Mouse (Mus musculus) hindbrain, postnatal 0 days (tissue): ENCODE results near the gene C1qtnf9. TPM values are rescaled to one million over a fixed set of nuclear protein-coding genes. Genes with fewer than 3 reads are reported as not detected.

Source experiments
- ATAC-seq: fragments of 200-750 bp; cut with Nextera tagmentation; 2 replicates; pipeline ENCODE4 v1.8.0; 2017; ENCODE audit warnings: mild to moderate bottlenecking, moderate TSS enrichment, moderate library complexity
- DNase-seq: peaks from one replicate; pipeline ENCODE4 v3.0.0-alpha.2; 2015; ENCODE audit warnings: low spot score
- H3K27ac ChIP-seq: fragments of 300-500 bp; sonication (generic); 2 replicates; pipeline ENCODE4 v1.5.1; 2014; ENCODE audit warnings: mild to moderate bottlenecking
- H3K27me3 ChIP-seq: fragments of 300-500 bp; sonication (generic); 2 replicates; pipeline ENCODE4 v1.6.1; 2014; ENCODE audit warnings: low read length, mixed read lengths; ENCODE audit not compliant: insufficient read depth
- H3K36me3 ChIP-seq: fragments of 300-500 bp; sonication (generic); 2 replicates; pipeline ENCODE4 v1.6.1; 2014; ENCODE audit warnings: low read length, mixed read lengths; ENCODE audit not compliant: insufficient read depth
- H3K4me1 ChIP-seq: fragments of 300-500 bp; sonication (generic); 2 replicates; pipeline ENCODE4 v1.6.1; 2014; ENCODE audit warnings: antibody characterized with exemption, low read length, mixed read lengths; ENCODE audit not compliant: insufficient read depth
- H3K4me2 ChIP-seq: fragments of 300-500 bp; sonication (generic); 2 replicates; pipeline ENCODE4 v1.6.1; 2014; ENCODE audit warnings: low read depth, mild to moderate bottlenecking, low read length, moderate library complexity, mixed read lengths
- H3K4me3 ChIP-seq: fragments of 300-500 bp; sonication (generic); 2 replicates; pipeline ENCODE4 v1.5.1; 2014; ENCODE audit warnings: low read length
- H3K9ac ChIP-seq: fragments of 300-500 bp; sonication (generic); replicated peaks from 2 replicates; pipeline ENCODE4 v1.6.1; 2014; ENCODE audit warnings: mild to moderate bottlenecking, low read length, moderate library complexity, mixed read lengths
- H3K9me3 ChIP-seq: fragments of 300-500 bp; sonication (generic); 2 replicates; pipeline ENCODE4 v1.6.1; 2016; ENCODE audit warnings: low read length, mixed read lengths
- CTCF ChIP-seq: IDR thresholded peaks from 2 replicates; pipeline ENCODE4 v1.5.1; 2016; ENCODE audit warnings: antibody characterized with exemption, control low read depth, low read depth
- WGBS: fragments of 180-500 bp; shearing (Covaris S2); extraction: QIAGEN DNeasy Blood & Tissue Kit; methylation state at CpG from one replicate; pipeline ENCODE4 v1.1.7; 2014; 5-methylcytosine and 5-hydroxymethylcytosine counted together
- polyA plus RNA-seq: library from polyadenylated mRNA; unstranded; fragments of >200 nt; fragmentation: Nextera tagmentation; extraction: Ambion mirVana; gene quantifications from 2 replicates; pipeline ENCODE4 v1.2.1, GENCODE M21; 2015
- total RNA-seq: library from RNA; depleted of rRNA; stranded (reverse); fragments of >200 nt; gene quantifications from 2 replicates; pipeline ENCODE4 v1.2.3, GENCODE M21; 2014

C1qtnf9 gene
- total and polyA plus RNA-seq, 2 experiments from 2014 or later = 0.19 TPM; not detected in 1

DNA sequence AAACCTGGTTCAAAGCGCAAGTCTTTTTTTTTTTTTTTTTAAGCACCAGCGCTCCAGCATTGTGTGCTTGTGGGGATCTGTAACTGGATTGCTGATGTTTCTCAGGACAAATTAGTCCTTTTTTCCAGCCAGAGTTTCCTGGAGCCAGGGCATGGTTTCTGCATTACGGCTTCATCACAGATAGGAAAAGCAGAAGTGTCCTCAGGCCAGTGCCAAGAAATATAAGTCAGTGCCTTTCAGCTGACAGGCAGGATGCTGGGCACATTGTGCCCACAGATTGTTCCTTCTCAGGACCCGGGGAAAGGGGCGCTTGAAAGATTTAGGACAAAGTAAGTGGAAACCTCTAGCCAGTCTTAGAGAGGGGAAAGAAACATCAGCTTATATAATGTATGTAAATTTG lies 4.2 kb upstream of the C1qtnf9 start:
- Histone ChIP-seq H3K27me3 (no peaks in the 10 kb centered on the region), H3K4me3 (no peak overlapping the region), H3K9me3 (no peaks in the 10 kb centered on the region), H3K27ac (no peak overlapping the region), H3K4me2 (no peak overlapping the region), H3K36me3 (peaks cover 7% of the 10 kb centered on the region; the same call in 1 of the 2 replicates), H3K4me1 (no peaks in the 10 kb centered on the region), H3K9ac (no peak overlapping the region)
- 75% methylated on average over 5 of the region's 5 CpGs for WGBS
- DNase-seq (no peak), ATAC-seq (no peak)
- TF ChIP-seq CTCF = no peak

DNA sequence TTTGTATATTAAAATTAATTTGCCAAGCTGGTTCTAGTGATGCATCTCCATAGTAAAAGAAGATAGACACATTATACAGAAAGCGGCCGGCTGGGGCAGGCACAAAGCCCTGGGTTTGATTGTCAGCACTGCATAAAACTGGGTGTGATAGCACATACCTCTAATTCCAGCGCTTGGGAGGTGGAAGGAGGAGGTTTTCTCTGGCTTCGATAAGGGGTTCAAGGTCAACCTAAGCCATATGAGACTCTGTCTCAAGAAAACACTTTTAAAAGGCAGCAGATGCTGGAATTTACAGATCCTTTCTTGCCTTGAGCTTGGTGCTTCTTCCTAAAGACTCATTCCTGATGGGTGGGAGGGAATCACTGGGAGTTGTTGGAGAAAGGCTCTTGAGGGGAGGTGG lies 3.4 kb upstream of the C1qtnf9 start:
- H3K36me3 ChIP-seq = peaks cover 7% of the 10 kb centered on the region; the same call in 1 of the 2 replicates
- ATAC-seq = no peak
- no peak for TF ChIP-seq CTCF
- no peak overlapping the region for H3K27ac ChIP-seq
- H3K4me3 ChIP-seq = no peak overlapping the region
- no peak for DNase-seq
- no peaks in the 10 kb centered on the region for H3K27me3 ChIP-seq
- H3K4me1 ChIP-seq = no peaks in the 10 kb centered on the region
- H3K9me3 ChIP-seq = no peaks in the 10 kb centered on the region
- 78% methylated on average over 4 of the region's 4 CpGs for WGBS
- no peak overlapping the region for H3K4me2 ChIP-seq
- no peak overlapping the region for H3K9ac ChIP-seq

DNA sequence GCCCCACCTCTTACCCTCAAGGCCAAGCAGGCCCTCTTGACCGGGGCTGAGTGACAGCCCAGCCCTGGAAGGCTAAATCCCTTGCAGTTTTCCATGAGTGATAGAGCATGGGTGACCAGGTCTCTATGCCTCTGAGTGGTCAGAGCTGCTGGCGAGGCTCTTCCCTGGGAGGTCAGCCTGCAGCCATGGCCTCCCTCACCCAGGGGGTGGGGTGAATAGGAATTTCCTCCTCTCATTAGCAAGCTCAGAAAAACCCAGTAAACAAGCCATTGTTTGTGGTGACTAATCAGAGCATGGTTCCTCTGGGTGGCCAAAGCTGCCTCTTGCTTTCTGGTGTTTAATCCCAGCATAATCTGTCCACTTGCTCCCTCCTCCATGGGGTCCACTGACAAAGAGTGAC lies 2.9 kb upstream of the C1qtnf9 start:
- DNase-seq = no peak
- H3K27me3 ChIP-seq = no peaks in the 10 kb centered on the region
- peaks cover 7% of the 10 kb centered on the region; the same call in 1 of the 2 replicates for H3K36me3 ChIP-seq
- WGBS = 59% methylated on average over 2 of the region's 2 CpGs
- H3K9ac ChIP-seq = no peak overlapping the region
- H3K4me1 ChIP-seq = no peaks in the 10 kb centered on the region
- H3K9me3 ChIP-seq = no peaks in the 10 kb centered on the region
- H3K4me3 ChIP-seq = no peak overlapping the region
- no peak overlapping the region for H3K27ac ChIP-seq
- H3K4me2 ChIP-seq = no peak overlapping the region
- TF ChIP-seq CTCF = no peak
- ATAC-seq = no peak

DNA sequence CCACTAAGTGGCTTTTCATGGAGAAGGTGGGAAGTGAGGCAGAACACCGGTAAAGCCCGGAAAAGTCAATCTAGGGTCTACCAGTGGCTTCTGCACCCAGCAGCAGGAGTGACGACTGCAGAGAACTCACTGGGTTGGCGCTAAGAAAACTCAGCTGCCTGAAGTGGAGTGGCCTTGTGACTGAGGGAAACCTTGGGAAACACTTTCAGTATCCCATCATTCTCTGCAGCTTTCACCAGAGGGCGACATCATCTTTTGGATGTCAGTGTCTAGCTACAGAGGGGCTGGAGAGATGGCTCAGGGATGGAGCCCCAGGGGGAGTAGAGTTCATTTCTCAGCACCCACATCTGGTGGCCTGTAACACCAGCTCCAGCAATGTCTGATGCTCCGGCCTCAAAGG lies 1.4 kb downstream of the C1qtnf9 start:
- H3K27ac ChIP-seq = no peak overlapping the region
- no peaks in the 10 kb centered on the region for H3K27me3 ChIP-seq
- DNase-seq (peak; percentile 35), ATAC-seq (no peak)
- H3K4me2 ChIP-seq = no peak overlapping the region
- no peaks in the 10 kb centered on the region for H3K36me3 ChIP-seq
- H3K4me1 ChIP-seq = no peaks in the 10 kb centered on the region
- H3K9me3 ChIP-seq = no peaks in the 10 kb centered on the region
- no peak overlapping the region for H3K9ac ChIP-seq
- WGBS = 40% methylated on average over 6 of the region's 6 CpGs
- peak; percentile 57 for TF ChIP-seq CTCF
- no peak overlapping the region for H3K4me3 ChIP-seq

DNA sequence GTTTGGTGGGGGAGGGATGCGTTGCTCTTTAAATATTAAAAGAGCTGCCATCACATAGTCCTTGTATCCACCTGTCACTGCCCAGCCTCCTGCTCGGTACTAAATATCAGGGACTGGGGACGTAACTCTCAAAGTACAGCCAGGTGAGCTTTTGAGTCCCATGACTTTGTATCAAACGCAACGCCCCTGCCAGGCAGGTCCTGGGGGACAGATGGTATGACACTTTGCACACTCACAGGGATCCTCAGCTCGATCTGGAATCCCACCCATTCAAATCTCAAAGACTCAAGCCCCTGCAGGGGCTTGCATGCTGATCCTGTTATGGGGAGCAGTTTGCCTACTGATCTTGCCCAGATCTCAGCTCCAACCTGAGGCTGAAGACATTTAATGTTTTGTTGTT lies 2.7 kb downstream of the C1qtnf9 start:
- no peak for TF ChIP-seq CTCF
- Histone ChIP-seq H3K4me2 (peak overlapping the region; percentile 44; the same call in 1 of the 2 replicates), H3K27me3 (no peaks in the 10 kb centered on the region), H3K9me3 (no peaks in the 10 kb centered on the region), H3K27ac (no peak overlapping the region), H3K4me1 (no peaks in the 10 kb centered on the region), H3K4me3 (no peak overlapping the region), H3K36me3 (no peaks in the 10 kb centered on the region), H3K9ac (no peak overlapping the region)
- ATAC-seq (0 out of 2 replicates have a peak, but pooled peaks have one; percentile 15), DNase-seq (no peak)
- 73% methylated on average over 6 of the region's 6 CpGs for WGBS

DNA sequence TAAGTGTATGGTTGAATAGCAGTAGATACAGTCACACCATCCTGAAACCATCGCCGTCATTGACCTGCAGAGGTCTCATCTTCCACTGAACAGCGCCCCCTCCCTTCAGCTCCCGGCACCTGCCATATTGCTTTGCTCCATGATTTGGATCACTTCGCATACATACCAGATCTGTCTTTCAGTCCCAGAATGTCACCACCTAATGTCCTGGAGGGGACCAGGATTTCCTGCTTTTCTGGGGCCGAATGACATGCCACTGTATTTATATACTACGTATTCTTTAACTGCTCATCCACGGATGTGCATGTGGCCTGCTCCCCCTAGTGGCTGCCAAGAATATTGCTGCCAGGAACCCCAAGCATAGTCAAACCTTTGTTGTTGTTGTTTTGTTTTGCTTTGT lies 3.1 kb downstream of the C1qtnf9 start:
- ATAC-seq = peak; percentile 81
- Histone ChIP-seq H3K27ac (no peak overlapping the region), H3K9ac (0 out of 2 replicates have a peak overlapping the region, but pooled peaks have one; percentile 3), H3K9me3 (no peaks in the 10 kb centered on the region), H3K4me3 (peak overlapping the region; percentile 18), H3K36me3 (no peaks in the 10 kb centered on the region), H3K4me2 (peak overlapping the region; percentile 44), H3K4me1 (no peaks in the 10 kb centered on the region), H3K27me3 (no peaks in the 10 kb centered on the region)
- peak; percentile 84 for DNase-seq
- TF ChIP-seq CTCF = no peak; the same call in 1 of the 2 replicates
- WGBS = 5% methylated on average over 8 of the region's 8 CpGs

DNA sequence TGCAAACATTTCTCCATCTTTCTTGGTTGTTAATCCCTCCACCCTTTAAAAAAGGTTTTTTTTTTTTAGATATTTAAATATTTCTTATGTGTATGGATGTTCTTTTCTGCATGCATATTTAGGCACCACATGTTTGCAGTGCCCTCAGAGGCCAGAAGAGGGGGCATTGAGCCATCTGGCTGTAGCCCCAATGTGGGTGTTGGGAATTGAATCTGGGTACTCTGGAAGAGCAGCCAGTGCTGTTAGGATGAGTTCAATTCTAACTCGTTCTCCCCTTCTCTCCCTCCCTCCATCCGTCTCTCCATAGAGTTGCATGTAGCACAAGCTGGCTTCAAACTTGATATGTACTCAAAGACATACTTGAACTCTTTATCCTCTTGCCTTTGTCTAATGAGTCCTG lies 5.5 kb downstream of the C1qtnf9 start:
- H3K4me3 ChIP-seq = no peak overlapping the region
- DNase-seq (no peak), ATAC-seq (no peak)
- no peaks in the 10 kb centered on the region for H3K36me3 ChIP-seq
- 92% methylated on average over 2 of the region's 2 CpGs for WGBS
- no peaks in the 10 kb centered on the region for H3K27me3 ChIP-seq
- no peak overlapping the region for H3K4me2 ChIP-seq
- H3K27ac ChIP-seq = no peak overlapping the region
- H3K9me3 ChIP-seq = no peaks in the 10 kb centered on the region
- peak; percentile 31 for TF ChIP-seq CTCF
- H3K9ac ChIP-seq = no peak overlapping the region
- no peaks in the 10 kb centered on the region for H3K4me1 ChIP-seq
